Mouse (Mus musculus) kidney, adult 18-20 months (tissue): ENCODE results near the gene Topbp1.

ENCODE experiments used
- DNase-seq: peaks from one replicate; pipeline ENCODE4 v3.0.0; 2021

Gene Topbp1

GRCm38 (mm10) chr9:103304927-103305326 lies at the start of gene Topbp1, which contains the start of gene 1300017J02Rik:
Topbp1 (plus strand) TSS chr9:103305215.
1300017J02Rik (minus strand) TSS chr9:103305082.
- DNase-seq = peak; percentile 92

- DNase-seq = no peak
Observed at GRCm38 (mm10) chr9:103265778-103266177, 39.2 kb upstream of the Topbp1 start.

- no peak for DNase-seq
Observed at GRCm38 (mm10) chr9:103271104-103271503, 33.9 kb upstream of the Topbp1 start.

GRCm38 (mm10) chr9:103274819-103275218 lies 30.2 kb upstream of the Topbp1 start:
- no peak for DNase-seq

- DNase-seq = no peak
Observed at GRCm38 (mm10) chr9:103275676-103276075, 29.3 kb upstream of the Topbp1 start.

GRCm38 (mm10) chr9:103276876-103277275 lies 28.1 kb upstream of the Topbp1 start:
- no peak for DNase-seq

- DNase-seq = no peak
Observed at GRCm38 (mm10) chr9:103286396-103286795, 18.6 kb upstream of the Topbp1 start.

GRCm38 (mm10) chr9:103286901-103287422 lies 18.1 kb upstream of the Topbp1 start:
- no peak for DNase-seq

- no peak for DNase-seq
Observed at GRCm38 (mm10) chr9:103287840-103288488, 17.1 kb upstream of the Topbp1 start.

GRCm38 (mm10) chr9:103288489-103289180 lies 16.4 kb upstream of the Topbp1 start:
- no peak for DNase-seq

- DNase-seq = no peak
Observed at GRCm38 (mm10) chr9:103294507-103294906, 10.5 kb upstream of the Topbp1 start.

- no peak for DNase-seq
Observed at GRCm38 (mm10) chr9:103301086-103301485, 3.9 kb upstream of the Topbp1 start.

GRCm38 (mm10) chr9:103302239-103302638 lies 2.8 kb upstream of the Topbp1 start:
- DNase-seq = no peak

- peak; percentile 64 for DNase-seq
Observed at GRCm38 (mm10) chr9:103302666-103303065, 2.3 kb upstream of the Topbp1 start.

GRCm38 (mm10) chr9:103305332-103306041 lies 472 bp downstream of the Topbp1 start:
- DNase-seq = no peak

- DNase-seq = no peak
Observed at GRCm38 (mm10) chr9:103309832-103310231, 4.8 kb downstream of the Topbp1 start.

GRCm38 (mm10) chr9:103324678-103325077 lies 19.7 kb downstream of the Topbp1 start:
- DNase-seq = no peak

GRCm38 (mm10) chr9:103326449-103326848 lies 21.4 kb downstream of the Topbp1 start:
- no peak for DNase-seq

GRCm38 (mm10) chr9:103332663-103333062 lies 27.6 kb downstream of the Topbp1 start:
- DNase-seq = no peak

- DNase-seq = no peak
Observed at GRCm38 (mm10) chr9:103336912-103337311, 31.9 kb downstream of the Topbp1 start.

GRCm38 (mm10) chr9:103347045-103347444 lies 42.0 kb downstream of the Topbp1 start:
- no peak for DNase-seq

- DNase-seq = no peak
Observed at GRCm38 (mm10) chr9:103347996-103348490, 43.0 kb downstream of the Topbp1 start.

GRCm38 (mm10) chr9:103348791-103349190 lies 43.8 kb downstream of the Topbp1 start:
- no peak for DNase-seq
